Mouse (Mus musculus): Measurements from ENCODE around the gene Hist1h1c. TPM values are rescaled to one million over a fixed set of nuclear protein-coding genes. Genes with fewer than 3 reads are reported as not detected.
A peak's percentile ranks its signal among the peaks of the same experiment; 100 is the strongest.

Gene Hist1h1c
- total and polyA plus RNA-seq, 3 experiments, result 10.5 to 623 (median 514) TPM

DNA sequence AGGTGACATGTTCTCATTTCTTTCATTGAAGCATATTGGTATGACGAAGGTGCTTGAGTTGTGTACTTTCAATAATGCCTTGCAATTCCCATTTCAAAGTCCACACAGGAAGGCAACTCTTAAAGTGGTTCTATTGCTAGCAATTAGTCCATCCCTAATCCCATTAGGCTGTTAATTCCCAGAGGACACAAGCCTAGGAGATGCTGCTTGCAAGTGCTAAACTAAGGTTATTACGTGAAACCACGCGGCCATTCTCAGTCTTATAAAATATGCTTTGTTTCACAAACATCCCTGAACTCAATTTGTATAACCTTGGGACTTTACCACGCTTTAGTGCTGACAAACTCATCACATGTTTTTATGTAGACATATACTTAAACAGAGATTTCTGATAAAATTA is 1.5 kb upstream of the Hist1h1c start:
- no peak overlapping the region for H3K4me3 ChIP-seq (ENCODE audit: low read depth, low read length)
- no peaks in the 10 kb centered on the region for H3K36me3 ChIP-seq (replicated peaks)
- no peak for ATAC-seq (ENCODE audit: extremely low read depth, insufficient number of reproducible peaks, low FRiP score, poor library complexity, severe bottlenecking)
- no peak for TF ChIP-seq GATA2 (IDR thresholded peaks at IDR 0.05; ENCODE audit: borderline replicate concordance, low read depth, low read length)
- no peak for TF ChIP-seq POLR2AphosphoS5 (IDR thresholded peaks at IDR 0.05; ENCODE audit: insufficient replicate concordance, low read depth, low read length)
- no peak for TF ChIP-seq CTCF (IDR thresholded peaks at IDR 0.05; ENCODE audit: low read depth, low read length)
- no peak for TF ChIP-seq TAL1 (conservative IDR thresholded peaks at IDR 0.05; ENCODE audit: low read depth, low read length)
- no peak for TF ChIP-seq GATA1 (IDR thresholded peaks at IDR 0.05; ENCODE audit: borderline replicate concordance, low read length)
- no peaks in the 10 kb centered on the region for H3K9me3 ChIP-seq (replicated peaks)
- DNase-seq (ENCODE audit: low spot score), result no peak
- H3K4me1 ChIP-seq (ENCODE audit: insufficient read depth, low read depth, low read length), result peaks cover 14% of the 10 kb centered on the region
- H3K27me3 ChIP-seq (ENCODE audit: insufficient read depth, low read length), result no peaks in the 10 kb centered on the region

GRCm38 (mm10) chr13:23738041-23738440 is 567 bp upstream of the Hist1h1c start:
- DNase-seq (ENCODE audit: low spot score) (no peak), ATAC-seq (ENCODE audit: extremely low read depth, insufficient number of reproducible peaks, low FRiP score, poor library complexity, severe bottlenecking) (no peak)
- TF ChIP-seq GATA2 (IDR thresholded peaks at IDR 0.05; ENCODE audit: borderline replicate concordance, low read depth, low read length) (no peak), POLR2AphosphoS5 (IDR thresholded peaks at IDR 0.05; ENCODE audit: insufficient replicate concordance, low read depth, low read length) (no peak)
- Histone ChIP-seq H3K4me1 (ENCODE audit: insufficient read depth, low read depth, low read length) (peaks cover 18% of the 10 kb centered on the region), H3K4me3 (ENCODE audit: low read depth, low read length) (peak overlapping the region; percentile 71; the same call in 1 of the 2 replicates), H3K36me3 (replicated peaks) (no peaks in the 10 kb centered on the region), H3K9me3 (replicated peaks) (no peaks in the 10 kb centered on the region), H3K27me3 (ENCODE audit: insufficient read depth, low read length) (no peaks in the 10 kb centered on the region)

DNA sequence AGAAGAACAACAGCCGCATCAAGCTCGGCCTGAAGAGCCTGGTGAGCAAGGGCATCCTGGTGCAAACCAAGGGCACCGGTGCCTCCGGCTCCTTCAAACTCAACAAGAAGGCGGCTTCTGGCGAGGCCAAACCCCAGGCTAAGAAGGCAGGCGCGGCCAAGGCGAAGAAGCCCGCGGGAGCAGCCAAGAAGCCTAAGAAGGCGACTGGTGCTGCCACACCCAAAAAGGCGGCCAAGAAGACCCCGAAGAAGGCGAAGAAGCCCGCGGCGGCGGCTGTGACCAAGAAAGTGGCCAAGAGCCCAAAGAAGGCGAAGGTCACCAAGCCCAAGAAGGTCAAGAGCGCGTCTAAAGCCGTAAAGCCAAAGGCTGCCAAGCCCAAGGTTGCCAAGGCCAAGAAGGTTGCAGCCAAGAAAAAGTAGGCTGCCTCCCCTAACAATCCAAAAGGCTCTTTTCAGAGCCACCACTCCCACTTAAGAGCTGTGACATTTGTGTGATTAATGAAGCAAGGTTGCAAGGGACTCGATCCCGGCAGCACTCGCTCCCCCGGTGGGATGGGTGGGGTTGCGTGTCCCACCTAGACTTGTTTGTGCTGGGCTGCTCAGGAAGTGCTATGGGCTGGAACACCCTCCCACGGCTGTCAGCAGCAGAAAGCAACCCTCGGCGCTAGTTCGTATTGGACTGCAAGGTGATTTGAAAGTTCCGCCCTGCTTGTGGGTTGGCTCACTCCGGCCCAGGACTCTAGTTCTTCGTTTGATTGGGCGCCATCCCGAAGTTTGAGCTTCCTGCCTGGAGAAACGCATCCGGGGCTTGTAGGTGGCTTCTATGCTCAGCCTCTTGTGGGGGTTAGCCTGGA is 687 bp downstream of the Hist1h1c start:
- DNase-seq (ENCODE audit: low spot score) (peak; percentile 67), ATAC-seq (ENCODE audit: extremely low read depth, insufficient number of reproducible peaks, low FRiP score, poor library complexity, severe bottlenecking) (peak; percentile 75)
- Histone ChIP-seq H3K36me3 (replicated peaks) (no peaks in the 10 kb centered on the region), H3K4me3 (ENCODE audit: low read depth, low read length) (peak overlapping the region; percentile 71), H3K9me3 (replicated peaks) (no peaks in the 10 kb centered on the region), H3K27me3 (ENCODE audit: insufficient read depth, low read length) (no peaks in the 10 kb centered on the region), H3K4me1 (ENCODE audit: insufficient read depth, low read depth, low read length) (peaks cover 24% of the 10 kb centered on the region)
- TF ChIP-seq GATA2 (IDR thresholded peaks at IDR 0.05; ENCODE audit: borderline replicate concordance, low read depth, low read length) (no peak), POLR2AphosphoS5 (IDR thresholded peaks at IDR 0.05; ENCODE audit: insufficient replicate concordance, low read depth, low read length) (peak; percentile 99; the same call in 1 of the 2 replicates)

- Histone ChIP-seq H3K36me3 (replicated peaks) (no peaks in the 10 kb centered on the region), H3K4me1 (ENCODE audit: insufficient read depth, low read depth, low read length) (peaks cover 24% of the 10 kb centered on the region), H3K9me3 (replicated peaks) (no peaks in the 10 kb centered on the region), H3K27me3 (ENCODE audit: insufficient read depth, low read length) (no peaks in the 10 kb centered on the region), H3K4me3 (ENCODE audit: low read depth, low read length) (peak overlapping the region; percentile 71)
- ATAC-seq (ENCODE audit: extremely low read depth, insufficient number of reproducible peaks, low FRiP score, poor library complexity, severe bottlenecking) (no peak), DNase-seq (ENCODE audit: low spot score) (no peak)
- TF ChIP-seq POLR2AphosphoS5 (IDR thresholded peaks at IDR 0.05; ENCODE audit: insufficient replicate concordance, low read depth, low read length), result peak; percentile 55
- TF ChIP-seq CTCF (IDR thresholded peaks at IDR 0.05; ENCODE audit: low read depth, low read length), result no peak
Observed at GRCm38 (mm10) chr13:23739922-23740252, 1.3 kb downstream of the Hist1h1c start.

- ATAC-seq (ENCODE audit: extremely low read depth, insufficient number of reproducible peaks, low FRiP score, poor library complexity, severe bottlenecking), result no peak
- H3K4me1 ChIP-seq (ENCODE audit: insufficient read depth, low read depth, low read length), result peaks cover 24% of the 10 kb centered on the region
- TF ChIP-seq GATA1 (IDR thresholded peaks at IDR 0.05; ENCODE audit: borderline replicate concordance, low read length) (no peak), POLR2AphosphoS5 (IDR thresholded peaks at IDR 0.05; ENCODE audit: insufficient replicate concordance, low read depth, low read length) (peak; percentile 19; the same call in 1 of the 2 replicates)
- DNase-seq (ENCODE audit: low spot score), result no peak
- no peaks in the 10 kb centered on the region for H3K36me3 ChIP-seq (replicated peaks)
- H3K9me3 ChIP-seq (replicated peaks), result no peaks in the 10 kb centered on the region
- H3K27me3 ChIP-seq (ENCODE audit: insufficient read depth, low read length), result no peaks in the 10 kb centered on the region
- H3K4me3 ChIP-seq (ENCODE audit: low read depth, low read length), result peak overlapping the region; percentile 71
Observed at GRCm38 (mm10) chr13:23740256-23740840, 1.7 kb downstream of the Hist1h1c start.

DNA sequence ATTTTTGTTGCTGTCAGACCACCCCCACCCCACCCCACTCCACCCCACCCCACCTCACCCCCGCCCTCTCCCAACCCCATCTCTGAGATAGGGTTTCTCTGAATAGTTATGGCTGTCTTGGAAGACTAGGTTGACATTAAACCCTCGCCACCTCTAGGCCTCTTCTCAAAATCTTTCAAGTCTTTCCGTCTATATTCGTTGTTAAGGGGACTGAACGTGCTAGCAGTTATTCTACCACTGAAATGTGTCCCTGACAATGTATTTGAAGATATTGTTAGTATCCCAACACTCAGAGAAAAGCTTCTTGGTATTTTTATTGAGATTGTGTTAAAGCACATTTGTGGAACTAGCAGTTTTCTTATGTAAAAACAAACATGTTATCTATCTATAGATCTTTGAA is 2.3 kb downstream of the Hist1h1c start:
- no peak for TF ChIP-seq CTCF (IDR thresholded peaks at IDR 0.05; ENCODE audit: low read depth, low read length)
- TF ChIP-seq GATA1 (IDR thresholded peaks at IDR 0.05; ENCODE audit: borderline replicate concordance, low read length), result no peak
- TF ChIP-seq POLR2AphosphoS5 (IDR thresholded peaks at IDR 0.05; ENCODE audit: insufficient replicate concordance, low read depth, low read length), result no peak
- TF ChIP-seq TAL1 (conservative IDR thresholded peaks at IDR 0.05; ENCODE audit: low read depth, low read length), result no peak
- no peak for TF ChIP-seq GATA2 (IDR thresholded peaks at IDR 0.05; ENCODE audit: borderline replicate concordance, low read depth, low read length)
- no peaks in the 10 kb centered on the region for H3K27me3 ChIP-seq (ENCODE audit: insufficient read depth, low read length)
- peaks cover 26% of the 10 kb centered on the region for H3K4me1 ChIP-seq (ENCODE audit: insufficient read depth, low read depth, low read length)
- H3K9me3 ChIP-seq (replicated peaks), result no peaks in the 10 kb centered on the region
- no peak overlapping the region; the same call in 1 of the 2 replicates for H3K4me3 ChIP-seq (ENCODE audit: low read depth, low read length)
- no peaks in the 10 kb centered on the region for H3K36me3 ChIP-seq (replicated peaks)
- ATAC-seq (ENCODE audit: extremely low read depth, insufficient number of reproducible peaks, low FRiP score, poor library complexity, severe bottlenecking) (no peak), DNase-seq (ENCODE audit: low spot score) (no peak)

Data from G1E (cell line).